Mouse (Mus musculus): ENCODE data around the gene Zfp791. TPM values are rescaled to one million over a fixed set of nuclear protein-coding genes. Genes with fewer than 3 reads are reported as not detected.

Zfp791 gene
- total RNA-seq, 2 experiments from 2014 or later = 7.0 to 7.9 TPM

DNA sequence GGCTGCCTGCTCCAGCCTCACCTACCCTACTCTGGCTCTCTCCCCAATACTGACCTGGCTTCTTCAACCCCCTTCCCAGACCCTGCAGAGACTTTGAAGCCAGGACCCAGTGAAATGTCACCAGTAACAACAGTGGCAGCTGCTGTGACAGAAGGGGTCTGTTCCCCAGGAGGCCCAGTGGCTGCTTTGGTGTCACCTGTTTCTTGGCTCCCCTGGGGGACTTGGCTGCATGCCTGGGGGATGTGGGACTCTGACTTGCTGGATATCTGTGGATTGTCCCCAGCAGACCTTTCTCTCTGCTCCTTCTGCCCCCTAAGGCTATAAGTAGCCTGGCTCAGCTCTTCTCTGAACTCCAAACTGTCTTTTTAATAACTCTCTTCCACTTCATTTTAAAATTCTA is 54.9 kb downstream of the Zfp791 start, which contains the start of gene Gm5741:
Gene Gm5741, minus strand, starts transcription at position 1 of the 400 bp plus-strand sequence.
- intact Hi-C loops (cut with DNase I) = no loop called here
- no peak within 1 kb of the TSS for H3K27ac ChIP-seq
- no peak for DNase-seq (ENCODE audit: extremely low spot score in 1 of 2, low spot score in 2 of 2)
- no peak for TF ChIP-seq CTCF (IDR thresholded peaks at IDR 0.05)
- no peak within 1 kb of the TSS for H3K4me3 ChIP-seq

DNA sequence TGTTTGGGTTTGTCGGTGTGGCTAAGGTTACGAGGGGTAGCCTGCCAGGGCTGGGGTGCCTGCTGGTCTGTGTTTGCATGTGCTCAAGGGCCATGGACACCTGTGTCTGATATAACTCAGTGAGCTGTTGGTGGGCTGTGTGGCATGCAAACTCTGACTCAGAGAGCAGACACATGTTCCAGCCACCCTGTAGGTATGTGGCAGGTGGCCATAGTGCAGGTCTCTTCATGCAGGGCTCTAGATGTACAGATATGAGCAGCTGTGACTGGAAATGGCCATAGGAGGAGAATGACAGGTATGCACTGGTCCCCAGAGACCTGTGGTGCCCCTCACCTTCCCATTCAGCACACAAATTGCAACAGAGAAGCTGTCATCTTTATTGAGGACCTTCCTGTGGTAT is 55.7 kb downstream of the Zfp791 start:
- no peak for DNase-seq (ENCODE audit: extremely low spot score in 1 of 2, low spot score in 2 of 2)
- H3K27ac ChIP-seq = no peak overlapping the region
- intact Hi-C loops (cut with DNase I) = no loop called here
- no peak overlapping the region for H3K4me3 ChIP-seq
- no peak for TF ChIP-seq CTCF (IDR thresholded peaks at IDR 0.05)

- H3K4me3 ChIP-seq = no peak overlapping the region
- intact Hi-C loops (cut with DNase I) = no loop called here
- no peak overlapping the region for H3K27ac ChIP-seq
- DNase-seq (ENCODE audit: extremely low spot score in 1 of 2, low spot score in 2 of 2) = no peak
- no peak for TF ChIP-seq CTCF (IDR thresholded peaks at IDR 0.05)
These were observed 57.7 kb downstream of the Zfp791 start for GRCm38 (mm10) chr8:85065213-85065612.

DNA sequence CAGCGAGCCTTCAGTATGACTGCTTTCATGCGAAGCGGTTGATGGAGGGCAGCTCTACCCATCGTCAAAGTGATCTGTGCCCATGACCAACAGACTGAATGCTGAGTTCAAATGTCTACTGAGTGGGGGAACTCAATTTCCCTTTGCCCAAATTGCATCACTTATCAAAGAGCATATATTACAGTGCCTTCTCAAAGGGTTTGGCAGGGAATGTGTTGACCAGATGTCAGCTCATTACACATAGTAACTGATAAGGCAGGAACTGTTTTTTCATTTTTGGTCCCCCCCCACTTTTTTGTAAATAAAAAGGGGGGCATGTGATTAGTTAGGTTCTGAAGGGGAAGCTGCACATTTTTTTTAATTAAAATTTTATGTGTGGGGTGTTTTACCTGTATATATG is 60.3 kb downstream of the Zfp791 start:
- Histone ChIP-seq H3K27ac (no peak overlapping the region), H3K4me3 (no peak overlapping the region)
- intact Hi-C loops (cut with DNase I) = no loop called here
- no peak for DNase-seq (ENCODE audit: extremely low spot score in 1 of 2, low spot score in 2 of 2)
- TF ChIP-seq CTCF (IDR thresholded peaks at IDR 0.05) = no peak

DNA sequence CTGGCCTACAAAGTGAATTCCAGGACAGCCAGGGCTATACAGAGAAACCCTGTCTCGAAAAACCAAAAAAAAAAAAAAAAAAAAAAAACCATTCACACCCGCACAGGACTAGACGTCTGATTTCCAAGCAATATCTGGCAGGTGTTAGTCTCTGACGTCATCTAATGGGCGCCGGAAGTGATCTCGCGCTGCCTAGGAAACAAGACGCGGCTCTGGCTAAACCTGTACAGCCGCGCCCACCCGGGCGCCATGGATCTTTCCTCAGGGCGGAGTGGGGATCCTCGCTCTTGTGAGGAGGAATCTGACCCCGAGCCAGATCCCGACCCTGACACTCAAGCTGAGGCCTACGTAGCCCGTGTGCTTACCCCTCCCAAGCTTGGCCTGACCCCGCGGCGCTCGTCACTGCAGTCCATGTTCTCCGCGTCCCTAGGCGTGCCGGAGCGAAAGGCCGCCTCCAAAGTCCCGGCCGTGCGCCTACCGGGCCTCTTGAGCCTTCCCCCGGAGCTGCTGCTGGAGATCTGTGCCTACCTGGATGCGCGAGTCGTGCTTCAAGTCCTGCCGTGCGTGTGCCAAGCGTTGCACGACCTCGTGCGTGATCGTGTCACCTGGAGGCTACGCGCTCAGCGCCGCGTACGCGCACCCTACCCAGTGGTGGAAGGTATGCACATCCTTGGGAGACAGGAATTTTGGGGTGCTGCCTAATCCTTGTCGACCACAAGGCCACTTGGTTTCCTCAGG is 62.8 kb downstream of the Zfp791 start, which contains the start of gene Fbxw9:
Gene Fbxw9, plus strand, starts transcription at position 177 of the 738 bp plus-strand sequence.
- H3K4me3 ChIP-seq = peak within 1 kb of the TSS; percentile 86
- DNase-seq (ENCODE audit: extremely low spot score in 1 of 2, low spot score in 2 of 2) = peak; percentile 88 to 90
- intact Hi-C loops (cut with DNase I) = no loop called here
- peak within 1 kb of the TSS; percentile 87 for H3K27ac ChIP-seq
- TF ChIP-seq CTCF (IDR thresholded peaks at IDR 0.05) = no peak

Small RNAs within 50 kb of the gene (microRNA-seq; reads per million reads assigned to microRNA genes)
- gene Gm23388 (0 to 0.24 reads per million in 2 experiments), gene Mir7070 (1.2 to 5.3 reads per million in 2 experiments)

Other genes starting within 250 kb of the Zfp791 start
- 10 to 100 TPM; 35.6 to 44.1 TPM for gene Gcdh, start 229.2 kb downstream of the Zfp791 start, total RNA-seq (2021)
- under 1 TPM in 1 of 2 experiments, not detected in 1; 0.23 TPM for gene Klf1, start 221.2 kb downstream of the Zfp791 start, total RNA-seq (2021)
- gene Dnase2a, start 214.5 kb downstream of the Zfp791 start, total RNA-seq (2021) = 1 to 10 TPM; 4.3 to 5.1 TPM
- gene Mast1, start 185.7 kb downstream of the Zfp791 start, total RNA-seq (2021) = 10 to 100 TPM; 89.4 to 95.7 TPM
- 1 to 10 TPM; 1.1 to 1.2 TPM for gene Rtbdn, start 176.1 kb downstream of the Zfp791 start, total RNA-seq (2021)
- not detected for gene Gm49661, start 153.7 kb downstream of the Zfp791 start, total RNA-seq (2021)
- 100 to 1,000 TPM; 319 to 333 TPM for gene Prdx2, start 153.5 kb downstream of the Zfp791 start, total RNA-seq (2021)
- gene Rnaseh2a, start 153.3 kb downstream of the Zfp791 start, total RNA-seq (2021) = 10 to 100 TPM; 43.4 to 47.3 TPM
- 100 to 1,000 TPM in 1 of 2 experiments, 10 to 100 TPM in 1; 99.5 to 145 TPM for gene Junb, start 144.4 kb downstream of the Zfp791 start, total RNA-seq (2021)
- 10 to 100 TPM; 11.3 to 11.6 TPM for gene Hook2, start 132.5 kb downstream of the Zfp791 start, total RNA-seq (2021)
- not detected for gene Best2, start 108.6 kb downstream of the Zfp791 start, total RNA-seq (2021)
- 100 to 1,000 TPM; 122 to 124 TPM for gene Asna1, start 97.8 kb downstream of the Zfp791 start, total RNA-seq (2021)
- 100 to 1,000 TPM; 124 to 132 TPM for gene Trir, start 96.3 kb downstream of the Zfp791 start, total RNA-seq (2021)
- gene Tnpo2, start 86.2 kb downstream of the Zfp791 start, total RNA-seq (2021) = 100 to 1,000 TPM; 146 to 163 TPM
- gene Fbxw9, start 63.0 kb downstream of the Zfp791 start, total RNA-seq (2021) = 10 to 100 TPM; 21.5 to 25.5 TPM
- gene Gm5741, start 55.1 kb downstream of the Zfp791 start, total RNA-seq (2021) = not detected
- 10 to 100 TPM; 66.1 to 68.7 TPM for gene Dhps, start 51.3 kb downstream of the Zfp791 start, total RNA-seq (2021)
- 10 to 100 TPM; 55.6 to 55.7 TPM for gene Wdr83os, start 42.4 kb downstream of the Zfp791 start, total RNA-seq (2021)
- gene Wdr83, start 41.8 kb downstream of the Zfp791 start, total RNA-seq (2021) = 10 to 100 TPM; 25.5 to 27.8 TPM
- gene Man2b1, start 39.8 kb downstream of the Zfp791 start, total RNA-seq (2021) = 10 to 100 TPM; 34.7 to 35.9 TPM
- gene Cks1brt, start 28.8 kb upstream of the Zfp791 start, total RNA-seq (2021) = not detected
- gene Olfr371, start 102.9 kb upstream of the Zfp791 start, total RNA-seq (2021) = not detected
- 10 to 100 TPM; 26.8 to 30.0 TPM for gene Orc6, start 176.5 kb upstream of the Zfp791 start, total RNA-seq (2021)
- gene Vps35, start 176.7 kb upstream of the Zfp791 start, total RNA-seq (2021) = 100 to 1,000 TPM; 116 to 130 TPM